Mouse (Mus musculus) liver (tissue): ENCODE measurements around the gene Vps53.

ENCODE experiments used
- DNase-seq: peaks from one replicate; pipeline ENCODE4 v3.0.0-alpha.2; 2020; ENCODE audit warnings: mixed read lengths

Gene Vps53

DNA sequence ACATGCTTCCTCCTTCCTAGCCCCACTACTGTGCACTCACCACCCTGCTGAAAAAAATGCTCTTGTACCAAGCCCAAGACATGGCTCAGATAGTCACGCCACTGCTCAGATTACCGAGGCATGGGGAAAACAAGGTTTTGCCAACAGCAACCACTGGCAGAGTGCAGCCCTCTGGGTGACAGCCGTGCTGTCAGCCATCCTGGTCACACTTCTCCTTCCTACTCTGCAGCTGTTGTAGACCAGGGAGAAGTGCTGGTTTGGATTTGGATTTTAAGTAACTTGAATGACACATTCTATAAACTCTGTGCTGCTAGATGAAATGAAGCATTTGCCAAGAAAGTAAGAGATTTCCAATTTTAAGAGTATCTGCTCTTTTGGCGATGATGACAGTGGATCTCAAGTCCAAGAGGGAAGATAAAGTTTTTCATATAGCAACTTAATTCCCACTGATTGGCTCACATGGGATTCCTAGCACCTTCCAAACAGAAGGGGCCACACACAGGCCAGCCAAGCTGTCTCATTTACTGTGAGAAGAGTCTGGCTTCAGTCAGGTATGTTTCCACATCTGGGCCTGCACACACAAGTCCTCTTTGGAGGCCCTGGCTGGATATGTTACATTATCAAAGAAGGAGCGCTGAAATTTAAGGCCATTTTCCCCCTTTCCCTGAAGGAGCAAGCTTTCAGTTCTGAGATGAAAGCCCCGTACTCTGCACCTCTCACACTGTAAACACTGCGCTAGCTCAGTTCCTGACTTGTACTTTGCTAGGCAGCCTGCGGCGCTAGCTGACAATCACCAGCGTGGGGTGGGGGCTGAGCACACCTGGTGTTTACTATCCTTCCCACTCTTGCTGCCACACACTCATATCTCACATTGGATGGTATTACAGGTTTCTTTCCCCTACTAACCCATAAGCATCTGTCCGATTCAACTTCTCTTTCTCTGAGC is 72.6 kb downstream of the Vps53 start:
- no peak for DNase-seq

DNA sequence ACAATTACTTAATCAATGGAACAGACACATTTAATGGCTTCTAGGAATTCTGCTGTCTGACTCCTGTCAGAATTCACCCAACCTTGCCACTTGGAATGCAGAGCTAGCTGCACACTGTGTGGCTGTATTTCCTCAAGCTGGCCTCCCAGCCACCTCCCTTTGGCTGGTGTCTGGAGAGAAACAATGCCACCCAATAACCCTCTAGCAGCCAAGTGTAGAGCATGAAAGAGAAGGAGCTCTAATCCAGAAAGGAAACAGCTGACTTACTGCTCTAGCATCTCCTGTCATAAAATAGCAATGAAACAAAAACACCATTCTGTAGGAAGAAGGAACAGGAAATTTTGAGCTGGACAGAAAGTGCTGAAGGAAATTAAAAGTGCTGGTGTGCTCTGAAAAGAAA is 78.3 kb downstream of the Vps53 start:
- no peak for DNase-seq

DNA sequence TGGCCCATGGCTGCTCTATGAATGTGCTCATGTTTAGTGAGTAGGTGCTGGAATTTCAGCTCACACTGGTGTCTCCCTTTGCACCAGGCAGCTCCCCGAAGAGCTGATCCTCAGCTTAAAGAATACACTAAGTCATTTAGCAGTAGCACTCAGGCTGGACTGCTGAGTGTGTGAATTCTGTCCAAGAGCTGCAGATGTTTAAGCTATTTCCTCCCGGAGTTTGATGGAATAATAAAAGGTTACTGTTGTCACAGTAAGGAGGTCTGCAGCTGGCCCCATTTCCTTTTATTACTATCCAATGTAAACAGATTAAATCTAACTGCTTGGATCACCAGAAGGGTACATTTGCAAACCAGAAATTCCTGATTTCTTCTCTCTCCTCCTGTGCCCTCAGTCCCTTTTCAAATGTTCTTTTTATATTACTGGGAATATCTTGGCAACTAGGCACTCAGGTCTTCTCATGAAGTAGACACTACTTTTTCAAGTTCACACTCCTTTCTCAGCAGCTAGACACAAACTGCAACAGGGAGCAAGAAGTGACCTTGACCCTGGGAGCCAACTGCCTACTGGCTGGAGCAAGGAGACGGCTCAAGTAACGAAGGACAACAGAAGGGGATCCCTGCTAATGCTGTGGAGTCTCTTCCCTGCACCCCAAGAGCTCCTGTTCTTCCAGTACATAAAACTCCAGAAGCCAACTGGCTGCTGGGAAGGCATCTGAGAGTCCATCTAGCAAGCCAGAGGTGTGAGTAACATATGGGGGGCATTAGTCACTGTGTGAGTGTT is 80.1 kb downstream of the Vps53 start:
- no peak for DNase-seq

DNA sequence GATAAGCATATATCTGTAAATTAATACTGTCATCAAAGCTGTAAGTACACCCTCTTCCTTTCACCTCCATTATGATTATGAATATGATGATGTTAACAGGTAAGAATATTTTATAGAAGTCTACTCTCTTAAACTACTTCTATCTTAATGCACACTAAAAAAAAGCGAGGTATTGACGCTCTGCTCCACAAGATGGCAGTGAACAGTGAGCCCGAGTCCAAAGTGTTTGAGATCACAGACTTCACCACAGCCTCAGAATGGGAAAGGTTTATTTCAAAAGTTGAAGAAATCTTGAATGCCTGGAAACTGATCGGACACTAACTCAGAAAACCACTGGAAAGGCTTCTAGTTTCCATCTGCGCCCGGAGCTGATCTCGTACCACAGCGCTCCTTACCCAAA is 85.8 kb downstream of the Vps53 start:
- DNase-seq = no peak

DNA sequence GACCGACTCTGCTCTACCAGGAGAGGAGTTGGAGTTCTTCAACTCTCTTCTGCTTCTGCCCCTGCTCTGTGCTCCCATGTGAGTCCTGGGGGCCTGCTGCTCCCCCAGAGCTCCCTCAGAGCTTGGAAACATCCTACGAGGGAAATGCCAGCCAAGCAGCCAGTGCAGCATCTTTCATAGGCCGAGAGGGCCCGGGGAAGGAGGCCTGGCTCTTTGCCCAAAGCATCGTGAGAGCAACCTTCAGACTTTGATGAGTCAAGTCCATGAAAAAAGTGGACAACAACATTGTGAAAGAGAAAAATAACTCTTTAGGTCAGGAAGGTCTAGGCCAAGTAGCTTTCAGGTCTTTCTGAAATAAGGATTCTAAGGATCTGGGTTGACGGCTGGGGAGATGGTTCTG is 89.7 kb downstream of the Vps53 start:
- no peak for DNase-seq

DNA sequence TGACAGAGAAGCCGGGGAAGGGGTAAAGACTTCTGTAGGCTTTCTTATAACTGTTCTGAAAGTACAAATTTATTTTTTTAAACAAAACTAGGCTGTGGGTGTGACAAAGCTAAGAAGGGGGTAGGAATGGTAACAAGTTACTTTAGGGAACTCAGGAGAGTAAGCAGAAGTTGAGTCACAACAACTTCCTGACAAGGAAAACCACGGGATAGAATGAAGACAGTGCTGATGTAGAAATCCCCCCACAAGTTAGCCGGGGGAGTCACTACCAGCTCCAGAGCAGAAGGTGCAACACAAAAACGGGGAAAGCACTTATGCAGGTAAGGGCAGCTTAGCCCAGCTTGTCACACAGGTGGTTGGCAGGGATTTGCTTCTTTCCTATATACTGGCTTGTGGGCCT is 90.9 kb downstream of the Vps53 start:
- no peak for DNase-seq

DNA sequence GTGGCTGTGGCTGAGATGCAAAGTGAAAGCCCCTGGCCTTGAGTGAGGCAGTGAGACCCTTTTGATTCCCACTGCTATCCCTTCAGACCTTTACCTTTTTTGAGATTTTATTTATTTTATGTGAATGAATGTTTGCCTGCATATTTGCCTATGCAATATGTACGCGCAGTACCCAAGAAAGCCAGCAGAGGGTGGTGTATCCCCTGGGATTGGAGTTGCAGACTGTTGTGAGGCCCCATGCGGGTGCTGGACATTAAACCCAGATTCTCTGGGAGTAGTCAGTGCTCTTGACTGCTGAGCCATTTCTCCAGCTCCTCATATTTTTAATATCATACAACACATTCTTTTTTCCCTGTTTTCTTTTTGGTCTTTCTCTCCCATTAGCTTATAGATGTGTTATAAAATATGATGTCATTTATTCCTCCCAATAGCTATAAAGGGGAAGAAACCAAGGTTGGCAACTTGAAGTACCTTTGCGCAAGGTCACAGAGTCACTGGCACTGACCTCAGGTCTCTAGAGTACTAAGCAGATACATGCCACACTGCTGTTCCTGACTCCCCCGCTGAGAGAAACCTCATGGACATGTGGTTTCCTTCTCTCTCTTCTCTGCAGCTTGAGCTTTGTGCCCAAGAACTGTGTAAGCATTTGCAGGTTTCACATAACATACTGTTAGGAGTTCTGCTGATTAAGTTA is 93.4 kb downstream of the Vps53 start:
- peak; percentile 54 for DNase-seq

DNA sequence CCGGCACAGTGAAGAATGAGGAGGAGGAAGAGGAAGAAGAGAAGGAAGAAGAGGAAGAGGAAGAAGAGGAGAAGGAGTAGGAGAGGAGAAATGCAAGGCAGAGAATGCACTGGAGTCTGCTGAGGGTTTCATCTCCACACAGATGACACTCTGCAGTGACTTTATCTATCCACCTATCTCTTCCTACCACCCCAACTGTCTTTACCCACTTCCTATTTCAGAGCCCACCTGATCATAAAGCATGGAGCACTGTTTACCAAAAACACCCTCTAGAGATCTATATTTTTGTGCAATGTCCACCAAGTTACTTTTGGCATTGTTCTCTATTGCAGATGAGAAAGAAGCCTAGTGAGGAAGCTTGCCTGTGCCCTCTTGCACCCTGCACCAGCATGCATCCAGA is 94.5 kb downstream of the Vps53 start:
- DNase-seq = no peak

DNA sequence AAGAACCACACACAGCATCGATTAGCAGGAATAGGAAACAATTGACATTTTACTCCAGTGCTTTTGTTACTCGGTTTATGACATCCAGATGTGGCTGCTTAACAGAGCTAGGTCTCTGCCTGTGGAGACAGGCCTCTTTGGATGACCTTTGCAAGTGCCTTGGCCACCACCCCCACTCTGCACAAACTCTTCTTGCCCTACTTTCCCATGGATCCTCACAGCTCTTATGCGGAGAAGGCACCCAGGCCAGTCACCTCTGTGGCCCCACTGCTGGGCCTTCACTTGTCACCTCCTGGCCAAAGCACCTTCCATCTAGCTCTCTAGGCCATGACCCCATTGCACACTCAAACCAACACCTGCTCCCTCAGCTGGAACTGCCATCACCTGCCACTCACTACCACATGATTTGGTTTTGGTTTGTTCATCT is 95.5 kb downstream of the Vps53 start:
- DNase-seq = no peak

DNA sequence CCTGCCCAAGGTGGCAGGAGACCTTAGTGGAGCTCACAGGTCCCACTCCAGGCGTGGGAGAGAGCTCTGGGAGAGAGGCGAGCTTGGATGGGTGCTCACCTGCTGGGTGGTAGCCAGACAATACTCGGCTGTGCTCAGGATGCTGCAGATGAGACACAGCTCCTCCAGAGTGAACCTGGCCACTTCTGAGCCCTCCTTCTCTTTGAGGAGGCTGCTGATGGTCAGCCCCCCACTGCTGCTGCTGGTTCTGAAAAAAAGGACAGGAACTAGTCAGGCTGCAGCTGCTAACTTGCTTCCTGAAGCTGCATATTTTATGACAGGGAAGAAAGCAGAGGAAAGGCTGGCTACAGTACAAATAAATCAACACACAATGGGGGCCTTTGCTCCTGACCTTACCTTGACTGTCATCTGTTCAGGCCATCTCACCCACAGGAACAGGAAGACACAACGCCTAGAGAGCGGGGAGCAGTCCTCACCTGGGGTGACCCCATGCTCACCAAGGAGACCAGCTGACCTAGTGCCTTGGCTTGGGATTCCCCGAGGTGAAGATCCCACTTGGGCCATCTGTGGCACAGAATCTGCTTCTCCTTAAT is 98.3 kb downstream of the Vps53 start:
- no peak for DNase-seq

DNA sequence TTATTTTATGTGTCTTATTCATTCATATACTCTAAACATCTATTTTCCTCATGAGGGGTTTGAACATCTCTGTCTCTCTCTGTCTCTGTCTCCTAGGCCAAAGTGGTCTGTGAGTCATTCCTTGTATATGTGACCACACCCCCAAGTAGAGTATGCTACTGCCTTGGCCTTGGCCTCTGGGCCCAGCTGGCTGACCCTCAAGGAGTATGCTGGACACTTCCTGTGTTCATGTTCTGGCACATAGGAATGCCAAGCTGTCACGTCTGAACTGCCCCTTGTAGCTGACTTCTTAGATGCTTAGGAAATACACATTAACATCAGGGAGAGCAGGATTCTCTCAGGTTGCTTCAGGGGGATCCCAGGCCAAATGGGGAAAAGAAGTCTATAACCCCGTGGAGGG is 99.2 kb downstream of the Vps53 start:
- DNase-seq = no peak

DNA sequence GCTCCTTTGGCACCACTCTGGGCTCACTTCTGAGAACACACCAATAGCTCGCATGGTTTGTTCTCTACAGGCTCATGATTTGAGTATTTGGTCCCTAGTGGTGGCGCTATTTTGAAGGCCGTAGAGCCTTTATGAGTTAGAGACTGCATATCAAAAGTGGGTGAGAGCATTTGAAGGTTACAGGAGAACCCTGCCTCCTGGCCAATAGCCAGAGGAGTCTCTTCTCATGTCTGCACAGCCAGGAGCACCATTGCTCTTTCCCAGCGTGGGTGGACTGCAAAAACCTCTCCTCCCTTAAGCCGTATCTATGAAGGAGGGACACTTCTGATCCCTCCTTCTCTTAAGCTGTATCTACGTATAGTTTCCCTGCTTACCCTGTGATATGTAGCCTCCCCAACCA is 102.1 kb downstream of the Vps53 start:
- no peak for DNase-seq

DNA sequence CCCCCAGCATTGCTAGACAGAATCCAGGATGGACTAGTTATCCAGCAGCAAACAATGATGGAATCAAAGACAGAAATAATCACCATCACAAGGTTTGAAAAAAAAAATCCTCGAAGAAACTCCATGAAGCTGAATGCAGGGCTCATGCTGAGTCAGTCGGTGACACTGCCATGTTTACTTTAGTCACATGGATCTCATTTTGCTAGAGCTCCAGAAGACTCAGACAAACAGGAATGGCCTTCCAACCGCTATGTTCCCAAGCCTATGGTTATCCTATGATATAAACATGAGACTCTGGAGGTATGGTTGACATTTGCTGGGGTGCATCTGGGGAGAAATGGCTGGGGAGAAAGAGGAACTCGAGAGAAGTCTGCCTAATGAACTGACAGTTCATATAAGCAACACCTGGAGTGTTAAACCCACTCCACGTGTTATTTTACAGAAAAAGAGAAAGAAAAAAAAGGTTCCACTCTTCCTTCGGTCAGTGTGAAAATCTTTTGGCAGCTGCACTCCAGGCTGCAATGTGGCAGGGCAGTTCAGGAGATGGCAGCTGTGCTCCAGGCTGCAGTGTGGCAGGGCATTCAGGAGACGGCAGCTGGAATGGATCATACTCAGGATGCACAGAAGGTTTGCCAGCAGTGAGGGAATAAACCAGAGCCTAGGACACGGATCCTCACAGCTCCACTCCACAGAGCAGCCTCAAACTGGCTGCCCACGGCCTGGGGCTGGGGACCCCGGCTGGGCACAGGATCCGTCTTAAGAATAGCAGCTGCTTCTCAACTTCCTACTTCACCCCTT is 105.0 kb downstream of the Vps53 start:
- DNase-seq = no peak

DNA sequence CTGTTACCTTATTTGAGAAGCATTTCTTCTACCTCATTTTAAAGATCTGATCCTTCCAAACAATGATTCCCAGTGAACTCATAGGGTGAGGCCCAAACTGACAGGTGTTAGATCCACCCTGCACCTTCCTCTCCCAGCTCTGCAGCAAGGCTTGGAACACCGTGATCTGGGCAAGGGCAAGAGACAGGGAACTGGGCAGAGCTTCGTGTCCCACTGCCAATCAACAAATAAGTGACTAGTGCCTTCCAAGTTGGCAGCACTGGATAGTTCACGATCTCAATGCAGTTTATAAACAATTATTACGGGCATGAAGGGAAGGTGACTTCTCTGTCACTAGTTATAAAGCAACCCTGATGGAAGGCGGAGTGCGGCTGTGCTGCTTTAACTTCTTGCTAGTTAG is 109.6 kb downstream of the Vps53 start:
- DNase-seq = no peak

DNA sequence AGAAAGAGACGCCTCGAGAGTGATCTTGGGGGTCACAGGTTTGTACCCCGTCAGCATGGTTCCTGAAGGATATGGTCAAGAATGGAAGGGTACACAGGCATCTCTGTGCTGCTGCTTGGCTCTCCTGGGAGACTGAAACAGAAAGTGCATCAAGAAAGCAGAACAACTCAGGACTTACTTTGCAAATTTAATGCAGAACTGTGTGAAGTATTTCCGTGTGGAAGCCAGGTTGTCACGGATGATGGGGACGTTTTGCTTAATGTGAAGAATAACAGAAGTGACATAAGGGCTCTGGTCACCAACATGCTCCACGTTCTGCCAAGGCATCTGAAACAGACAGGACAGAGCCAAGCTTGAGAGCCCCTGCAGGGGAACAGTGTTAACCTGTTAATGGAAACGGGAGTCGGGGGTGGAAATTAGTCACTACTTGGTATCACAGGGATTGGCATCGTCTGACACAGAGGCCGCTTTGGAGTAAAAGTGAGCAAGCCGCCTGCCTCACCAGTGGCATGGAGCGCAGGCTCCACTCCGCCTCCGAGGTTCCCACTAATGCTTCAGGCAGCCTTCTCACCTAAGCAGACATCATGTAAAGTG is 112.8 kb downstream of the Vps53 start:
- no peak for DNase-seq

DNA sequence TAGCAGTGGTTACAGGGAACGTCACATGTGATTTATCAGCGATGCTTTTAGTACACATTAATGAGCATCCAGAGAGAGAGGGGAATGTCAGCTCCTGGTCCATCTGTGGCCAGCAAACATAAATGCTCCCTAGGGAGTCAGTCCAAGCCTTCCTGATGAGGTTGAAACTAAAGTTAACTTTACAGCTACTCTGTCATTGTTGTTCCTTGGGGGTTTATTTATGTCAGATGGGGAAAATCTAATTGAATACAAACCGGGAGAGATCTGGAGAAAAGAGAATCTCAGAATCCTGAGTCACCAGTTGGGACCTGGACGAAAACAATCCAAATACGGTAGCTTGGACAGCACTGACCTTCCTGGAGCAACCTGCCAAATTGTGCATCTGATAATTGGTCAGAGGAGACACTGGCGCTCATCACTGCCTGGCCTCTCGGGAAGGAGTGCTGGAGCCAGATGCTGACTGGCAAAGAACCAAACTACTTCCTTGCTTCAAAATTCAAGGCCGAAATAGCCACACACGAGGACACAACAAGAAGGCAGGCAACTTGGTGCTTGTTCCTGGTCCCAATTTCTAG is 113.8 kb downstream of the Vps53 start:
- no peak for DNase-seq

DNA sequence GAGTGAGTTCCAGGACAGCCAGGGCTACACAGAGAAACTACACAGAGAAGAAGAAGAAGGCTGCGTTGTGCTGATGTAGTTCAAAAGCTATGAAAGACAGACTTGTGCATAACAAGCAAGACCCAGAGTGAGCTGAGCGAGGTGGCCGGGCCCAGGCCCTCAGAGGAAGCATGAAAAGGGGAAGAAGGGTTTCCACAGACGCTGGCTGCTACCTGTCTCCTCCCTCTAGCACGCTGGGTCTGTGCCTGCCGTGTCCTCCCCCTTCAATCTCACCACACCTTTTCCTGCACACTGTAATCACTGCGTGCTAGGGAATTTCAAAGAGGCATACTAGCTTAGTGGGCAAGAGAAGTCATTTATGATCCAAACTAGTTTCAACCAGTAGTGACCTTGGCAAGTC is 115.0 kb downstream of the Vps53 start:
- no peak for DNase-seq

DNA sequence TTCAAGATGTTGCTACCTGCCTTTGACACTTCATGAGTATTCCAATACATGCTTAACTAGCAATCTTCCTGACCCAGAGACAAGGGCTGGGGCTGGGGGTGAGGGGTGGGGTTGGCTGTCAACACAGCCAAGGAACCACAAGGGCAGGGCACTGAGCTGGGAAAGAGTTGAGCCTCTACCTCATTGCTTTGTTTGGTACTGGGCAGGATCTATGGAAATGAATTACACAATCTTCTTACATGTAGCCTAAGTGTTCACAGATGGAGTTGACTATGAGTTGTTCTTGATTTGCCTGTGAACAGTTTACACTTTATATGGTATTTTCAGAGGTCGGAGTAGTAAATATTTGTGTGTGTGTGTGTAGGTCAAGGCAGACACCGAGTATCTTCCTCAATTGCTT is 118.5 kb downstream of the Vps53 start:
- DNase-seq = no peak

DNA sequence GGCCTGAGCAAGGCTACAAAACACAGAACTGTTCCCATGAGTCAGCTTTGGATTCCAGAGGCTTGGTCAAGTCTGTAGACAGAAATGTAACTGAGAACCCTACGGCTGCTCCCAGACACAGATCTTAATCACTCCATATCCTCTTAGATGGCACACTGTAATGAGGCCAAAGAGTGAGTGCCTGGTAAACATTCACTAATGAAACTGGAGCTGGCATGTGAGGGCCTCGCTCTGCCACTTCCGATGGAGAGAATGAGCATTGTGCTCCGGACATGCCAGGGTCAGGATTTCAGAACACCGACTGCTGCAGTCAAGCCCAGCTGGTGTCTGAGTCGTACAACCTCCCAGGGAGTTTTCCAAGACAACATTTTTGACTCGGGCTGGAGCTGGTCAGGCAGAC is 119.5 kb downstream of the Vps53 start:
- no peak for DNase-seq

DNA sequence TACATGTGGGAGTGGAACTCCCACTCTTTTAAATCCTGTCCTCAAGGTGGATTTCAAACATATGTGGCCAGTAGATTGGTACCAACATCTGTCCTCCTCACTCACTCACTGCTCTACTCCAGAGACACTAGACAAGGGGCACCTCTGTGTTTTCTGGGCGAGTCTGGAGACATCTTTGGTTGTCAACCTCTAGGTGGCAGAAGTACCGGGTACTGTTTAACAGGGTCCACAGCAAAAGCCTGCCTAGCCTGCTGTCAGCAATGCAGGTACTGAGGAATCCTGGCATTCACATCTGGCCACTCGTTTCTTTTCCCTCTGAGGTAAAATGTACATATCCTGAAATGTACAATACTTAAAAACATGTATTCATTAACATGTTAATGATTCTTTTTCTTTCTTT is 123.0 kb downstream of the Vps53 start:
- DNase-seq = no peak

DNA sequence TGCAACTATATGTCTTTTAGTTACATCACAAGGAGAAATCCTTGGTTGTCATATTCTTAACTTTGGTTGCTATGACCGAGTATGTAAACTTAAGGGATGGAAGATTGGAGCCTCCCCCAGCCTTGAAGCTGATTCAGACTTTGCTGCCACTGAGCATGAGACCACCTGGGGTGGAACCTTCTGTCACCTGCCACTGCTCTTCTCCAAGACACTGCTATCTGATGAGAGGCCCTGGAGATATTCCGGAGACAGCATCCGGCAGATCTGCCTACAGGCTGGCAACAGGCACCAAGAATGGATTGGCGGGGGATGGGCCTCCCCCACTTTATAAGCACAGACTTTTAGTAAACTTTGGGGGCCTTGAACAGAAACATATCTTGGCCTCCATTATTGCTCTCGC is 127.0 kb downstream of the Vps53 start:
- no peak for DNase-seq
